Mouse (Mus musculus): ENCODE data around the gene Qtrt1. TPM values are rescaled to one million over a fixed set of nuclear protein-coding genes. Genes with fewer than 3 reads are reported as not detected.

Gene Qtrt1
- polyA plus RNA-seq, 1 experiment: 48.2 TPM

DNA sequence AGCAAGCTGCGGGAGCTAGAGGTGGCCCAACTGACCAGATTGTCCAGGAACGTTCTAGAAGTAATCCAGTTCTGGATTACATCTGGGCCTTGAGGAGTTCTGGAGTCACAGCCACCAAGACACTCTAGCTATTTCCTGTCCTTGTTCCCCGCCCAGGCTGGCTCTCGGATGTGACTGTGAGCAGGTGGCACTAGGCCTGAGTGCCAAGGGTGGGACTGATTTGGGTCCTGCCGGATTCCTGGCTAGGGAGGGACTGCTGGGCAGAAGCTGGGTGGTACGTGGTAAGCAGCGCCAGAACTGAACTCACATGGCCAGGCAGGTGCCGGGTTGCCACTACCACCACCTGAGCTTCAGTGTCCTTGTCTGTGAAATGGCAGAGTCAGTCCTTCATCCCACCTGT, 39.8 kb downstream of the Qtrt1 start:
- Histone ChIP-seq H3K36me3 (ENCODE audit: control insufficient read depth, insufficient read depth, low read length) (no peaks in the 10 kb centered on the region), H3K27ac (ENCODE audit: control insufficient read depth, insufficient read depth, low read length) (no peak overlapping the region), H3K27me3 (ENCODE audit: control insufficient read depth, insufficient read depth, low read length) (no peaks in the 10 kb centered on the region), H3K4me1 (replicated peaks; ENCODE audit: control insufficient read depth, insufficient read depth, low read length) (peaks cover 78% of the 10 kb centered on the region), H3K4me3 (ENCODE audit: control insufficient read depth, insufficient read depth, low read length) (no peak overlapping the region)
- 75% methylated on average over 8 of the region's 8 CpGs for WGBS
- DNase-seq: no peak
- no peak for TF ChIP-seq POLR2A (IDR thresholded peaks at IDR 0.05; ENCODE audit: control insufficient read depth, extremely low read depth, insufficient read depth, low read length, poor library complexity)
- no peak for TF ChIP-seq CTCF (IDR thresholded peaks at IDR 0.05; ENCODE audit: borderline replicate concordance, control insufficient read depth, extremely low read depth, insufficient read depth, low read length, poor library complexity)

DNA sequence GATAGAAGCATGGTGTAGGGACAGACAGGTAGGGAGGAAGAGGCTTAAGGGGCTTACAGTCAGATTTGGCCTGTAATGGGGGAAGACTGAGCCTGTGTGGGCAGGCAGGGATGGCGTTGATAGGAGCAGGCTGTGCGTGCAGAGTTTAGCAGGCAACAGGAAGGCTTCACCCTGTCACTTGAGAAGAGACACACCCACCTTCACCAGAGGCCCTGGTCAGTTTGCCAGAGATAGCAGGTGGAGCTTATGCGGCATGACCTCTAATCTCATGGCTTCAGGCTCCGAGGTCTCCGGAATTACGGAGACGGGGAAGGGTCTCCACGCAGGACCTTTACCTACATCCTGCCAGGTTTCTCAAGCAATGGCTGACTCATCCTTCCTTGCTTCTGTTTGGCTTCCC, 40.2 kb downstream of the Qtrt1 start:
- no peak for DNase-seq
- H3K4me1 ChIP-seq (replicated peaks; ENCODE audit: control insufficient read depth, insufficient read depth, low read length): peaks cover 79% of the 10 kb centered on the region
- no peak overlapping the region for H3K4me3 ChIP-seq (ENCODE audit: control insufficient read depth, insufficient read depth, low read length)
- TF ChIP-seq POLR2A (IDR thresholded peaks at IDR 0.05; ENCODE audit: control insufficient read depth, extremely low read depth, insufficient read depth, low read length, poor library complexity): no peak
- TF ChIP-seq CTCF (IDR thresholded peaks at IDR 0.05; ENCODE audit: borderline replicate concordance, control insufficient read depth, extremely low read depth, insufficient read depth, low read length, poor library complexity): no peak
- H3K36me3 ChIP-seq (ENCODE audit: control insufficient read depth, insufficient read depth, low read length): no peaks in the 10 kb centered on the region
- no peaks in the 10 kb centered on the region; the same call in 1 of the 2 replicates for H3K27me3 ChIP-seq (ENCODE audit: control insufficient read depth, insufficient read depth, low read length)
- 72% methylated on average over 8 of the region's 8 CpGs for WGBS
- no peak overlapping the region for H3K27ac ChIP-seq (ENCODE audit: control insufficient read depth, insufficient read depth, low read length)

DNA sequence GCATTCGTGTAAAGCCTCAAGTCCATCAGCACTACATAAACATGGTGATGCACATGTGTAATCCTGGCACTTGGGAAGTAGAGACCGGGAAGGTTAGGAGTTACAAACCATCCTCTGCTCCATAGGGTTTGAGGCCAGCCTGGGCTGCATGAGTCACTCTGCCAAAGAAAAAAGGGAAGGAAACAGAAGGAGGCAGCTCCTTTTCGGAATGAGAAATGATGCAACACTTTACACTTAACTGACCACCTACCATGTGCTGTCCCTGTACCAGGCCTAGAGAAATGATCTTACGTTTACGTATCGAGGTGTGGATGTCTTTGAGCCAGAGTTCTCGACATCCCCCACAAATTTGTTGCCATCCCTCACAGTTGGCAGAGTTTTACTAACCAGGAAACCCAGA, 41.4 kb downstream of the Qtrt1 start:
- H3K4me3 ChIP-seq (ENCODE audit: control insufficient read depth, insufficient read depth, low read length): no peak overlapping the region
- WGBS: 76% methylated on average over 7 of the region's 7 CpGs
- H3K27ac ChIP-seq (ENCODE audit: control insufficient read depth, insufficient read depth, low read length): no peak overlapping the region
- no peak for DNase-seq
- peaks cover under 1% of the 10 kb centered on the region; the same call in 1 of the 2 replicates for H3K36me3 ChIP-seq (ENCODE audit: control insufficient read depth, insufficient read depth, low read length)
- TF ChIP-seq POLR2A (IDR thresholded peaks at IDR 0.05; ENCODE audit: control insufficient read depth, extremely low read depth, insufficient read depth, low read length, poor library complexity) (no peak), CTCF (IDR thresholded peaks at IDR 0.05; ENCODE audit: borderline replicate concordance, control insufficient read depth, extremely low read depth, insufficient read depth, low read length, poor library complexity) (no peak)
- peaks cover 73% of the 10 kb centered on the region for H3K4me1 ChIP-seq (replicated peaks; ENCODE audit: control insufficient read depth, insufficient read depth, low read length)
- no peaks in the 10 kb centered on the region; the same call in 1 of the 2 replicates for H3K27me3 ChIP-seq (ENCODE audit: control insufficient read depth, insufficient read depth, low read length)

DNA sequence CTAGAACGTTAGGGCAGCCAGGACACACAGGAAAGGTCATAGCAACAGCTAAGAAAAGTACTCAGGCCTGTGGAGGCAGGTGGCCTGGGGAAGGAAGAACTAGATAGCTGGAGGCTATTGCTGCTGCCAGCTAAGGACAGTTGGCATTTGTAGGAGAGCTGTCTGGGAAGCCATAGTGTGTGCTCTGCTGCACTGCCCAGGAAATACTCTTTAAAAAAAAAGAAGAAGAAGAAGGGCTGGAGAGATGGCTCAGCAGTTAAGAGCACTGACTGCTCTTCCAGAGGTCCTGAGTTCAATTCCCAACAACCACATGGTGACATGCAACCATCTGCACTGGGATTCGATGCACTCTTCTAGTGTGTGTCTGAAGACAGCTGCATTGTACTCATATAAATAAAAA, 41.8 kb downstream of the Qtrt1 start:
- no peak for DNase-seq
- H3K36me3 ChIP-seq (ENCODE audit: control insufficient read depth, insufficient read depth, low read length): peaks cover 5% of the 10 kb centered on the region; the same call in 1 of the 2 replicates
- H3K27me3 ChIP-seq (ENCODE audit: control insufficient read depth, insufficient read depth, low read length): no peaks in the 10 kb centered on the region; the same call in 1 of the 2 replicates
- WGBS: 88% methylated on average over 2 of the region's 2 CpGs
- peaks cover 69% of the 10 kb centered on the region for H3K4me1 ChIP-seq (replicated peaks; ENCODE audit: control insufficient read depth, insufficient read depth, low read length)
- no peak overlapping the region for H3K4me3 ChIP-seq (ENCODE audit: control insufficient read depth, insufficient read depth, low read length)
- no peak overlapping the region for H3K27ac ChIP-seq (ENCODE audit: control insufficient read depth, insufficient read depth, low read length)
- no peak for TF ChIP-seq POLR2A (IDR thresholded peaks at IDR 0.05; ENCODE audit: control insufficient read depth, extremely low read depth, insufficient read depth, low read length, poor library complexity)
- no peak for TF ChIP-seq CTCF (IDR thresholded peaks at IDR 0.05; ENCODE audit: borderline replicate concordance, control insufficient read depth, extremely low read depth, insufficient read depth, low read length, poor library complexity)

DNA sequence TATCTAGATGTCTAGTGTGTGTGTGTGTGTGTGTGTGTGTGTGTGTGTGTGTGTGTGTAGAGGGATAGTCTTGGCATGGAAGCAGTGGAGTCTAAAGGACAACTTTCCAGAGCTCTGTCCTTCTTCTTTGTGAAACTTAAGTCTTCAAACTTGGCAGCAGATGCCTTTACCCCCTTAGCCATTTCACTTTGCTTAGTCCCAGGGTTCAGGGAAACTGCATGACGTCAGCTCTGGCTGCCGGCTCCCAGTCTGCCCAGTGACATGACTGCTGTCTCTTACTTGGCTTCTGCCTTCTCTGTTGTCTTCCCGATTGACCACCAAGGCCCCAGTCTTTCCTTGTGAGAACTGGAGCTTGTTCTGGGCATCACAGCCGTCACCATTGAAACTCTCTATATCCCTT, 42.9 kb downstream of the Qtrt1 start:
- no peak overlapping the region for H3K27ac ChIP-seq (ENCODE audit: control insufficient read depth, insufficient read depth, low read length)
- H3K36me3 ChIP-seq (ENCODE audit: control insufficient read depth, insufficient read depth, low read length): peaks cover 9% of the 10 kb centered on the region; the same call in 1 of the 2 replicates
- DNase-seq: no peak
- no peak overlapping the region for H3K4me3 ChIP-seq (ENCODE audit: control insufficient read depth, insufficient read depth, low read length)
- TF ChIP-seq CTCF (IDR thresholded peaks at IDR 0.05; ENCODE audit: borderline replicate concordance, control insufficient read depth, extremely low read depth, insufficient read depth, low read length, poor library complexity): no peak
- H3K4me1 ChIP-seq (replicated peaks; ENCODE audit: control insufficient read depth, insufficient read depth, low read length): peaks cover 60% of the 10 kb centered on the region
- 89% methylated on average over 4 of the region's 4 CpGs for WGBS
- no peaks in the 10 kb centered on the region; the same call in 1 of the 2 replicates for H3K27me3 ChIP-seq (ENCODE audit: control insufficient read depth, insufficient read depth, low read length)

DNA sequence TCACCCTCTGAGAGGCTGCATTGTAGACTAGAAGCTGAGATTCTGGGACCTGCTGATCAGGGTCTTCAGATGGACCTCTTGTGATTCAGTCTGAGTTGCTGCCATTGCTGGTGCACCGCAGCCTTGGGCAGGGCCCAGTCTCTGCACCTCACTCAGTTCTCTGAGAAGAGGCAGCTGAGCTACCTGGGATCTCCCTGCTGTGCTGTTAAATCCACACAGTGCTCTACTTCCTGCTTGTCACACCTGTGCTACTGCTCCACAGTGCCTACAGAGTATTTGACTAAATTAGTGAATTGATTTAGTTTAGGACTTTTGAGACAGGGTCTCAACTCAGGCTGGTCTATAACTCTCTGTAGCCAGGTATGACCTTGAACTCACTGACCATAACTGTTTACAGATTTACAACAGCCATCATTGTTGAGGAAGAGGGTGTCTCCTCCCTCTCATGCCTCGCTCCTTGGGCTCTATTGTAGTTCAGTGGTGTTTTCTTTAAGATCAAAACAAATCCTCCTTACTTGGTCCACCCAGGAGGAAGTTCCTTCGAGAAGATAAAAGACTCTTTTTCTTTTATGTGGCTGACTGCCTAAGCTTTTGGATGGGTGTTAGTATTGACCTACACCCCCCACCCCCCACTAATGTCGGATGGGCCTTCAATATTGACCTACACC, 43.6 kb downstream of the Qtrt1 start:
- TF ChIP-seq POLR2A (IDR thresholded peaks at IDR 0.05; ENCODE audit: control insufficient read depth, extremely low read depth, insufficient read depth, low read length, poor library complexity): no peak
- TF ChIP-seq CTCF (IDR thresholded peaks at IDR 0.05; ENCODE audit: borderline replicate concordance, control insufficient read depth, extremely low read depth, insufficient read depth, low read length, poor library complexity): no peak
- H3K36me3 ChIP-seq (ENCODE audit: control insufficient read depth, insufficient read depth, low read length): peaks cover 9% of the 10 kb centered on the region; the same call in 1 of the 2 replicates
- no peak overlapping the region for H3K27ac ChIP-seq (ENCODE audit: control insufficient read depth, insufficient read depth, low read length)
- 49% methylated on average over 4 of the region's 4 CpGs for WGBS
- peaks cover 54% of the 10 kb centered on the region for H3K4me1 ChIP-seq (replicated peaks; ENCODE audit: control insufficient read depth, insufficient read depth, low read length)
- H3K4me3 ChIP-seq (ENCODE audit: control insufficient read depth, insufficient read depth, low read length): no peak overlapping the region
- no peaks in the 10 kb centered on the region; the same call in 1 of the 2 replicates for H3K27me3 ChIP-seq (ENCODE audit: control insufficient read depth, insufficient read depth, low read length)
- DNase-seq: no peak
